Mouse (Mus musculus) neural tube, embryonic 11.5 days (tissue): ENCODE measurements around the gene Tenm4. TPM values are rescaled to one million over a fixed set of nuclear protein-coding genes. Genes with fewer than 3 reads are reported as not detected.

Experiments
- microRNA counts: library from miRNA; unstranded; fragments of <30 nt; microRNA quantifications from one replicate; lab custom pipeline; 2015
- microRNA-seq: library from miRNA; unstranded; fragments of <30 nt; microRNA quantifications from one replicate; pipeline ENCODE4, GENCODE M21; 2016
- polyA plus RNA-seq: library from polyadenylated mRNA; unstranded; fragments of >200 nt; fragmentation: Nextera tagmentation; extraction: Ambion mirVana; gene quantifications from 2 replicates; pipeline ENCODE4 v1.2.1, GENCODE M21; 2014

Tenm4 gene
- polyA plus RNA-seq, 1 experiment from 2014 or later = 32.7 TPM

MicroRNAs encoded within 50 kb of the gene (microRNA counts, 519-probe panel; counts per million panel counts)
- 3,422 counts per million, percentile 68 among the panel's probes with 10 or more counts for microRNA mmu-miR-708 (lab: Ali Mortazavi, UCI)

Small RNA genes lying within 50 kb of the gene (microRNA-seq; reads per million reads assigned to microRNA genes)
- gene Mir6394 (not detected), gene Mir708 (1,411 reads per million, percentile 81 among the genes with 10 or more reads in this experiment)
